ENCODE assay signal across 9 mouse cellular contexts in the genomic region with DNA sequence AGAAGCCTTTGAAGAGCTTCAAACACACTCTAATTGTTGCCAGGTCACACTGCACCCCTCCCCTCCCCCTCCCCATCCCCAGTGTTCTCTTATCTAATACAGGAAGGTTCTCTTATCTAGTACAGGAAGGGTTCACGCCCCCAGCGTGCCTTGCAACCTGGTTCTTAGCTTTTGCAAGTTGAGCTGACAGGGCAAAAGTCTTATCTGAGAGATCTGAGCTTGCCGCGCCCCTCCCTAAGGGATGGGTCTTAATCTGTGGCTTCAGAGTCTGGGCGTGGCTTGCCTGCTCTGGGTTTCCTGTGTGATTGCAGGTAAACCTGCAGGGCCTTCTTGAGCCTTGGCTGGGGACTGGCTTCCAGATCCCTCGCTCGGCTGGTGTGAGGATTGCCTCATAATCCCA. TPM values are rescaled to one million over a fixed set of nuclear protein-coding genes. Genes with fewer than 3 reads are reported as not detected.
DNase-seq lines count a peak whose midpoint lies in the region.
"Had no signal": no experiment of that assay in that cellular context is flagged by ENCODE, and none has a peak within 500 bp of the region (broad histone marks: within the 10 kb centered on the region; RNA-seq: fewer than 3 reads in every experiment).

No protein-coding gene starts in this region.

- WGBS in large intestine, adult 2 months, result 26% methylated on average over 7 of the region's 7 CpGs

- peak; percentile 58 for DNase-seq in adrenal gland, postnatal 14 days
- DNase-seq in adrenal gland, adult 18-20 months (ENCODE audit: low spot score in 2 of 2), result no peak
- peak; percentile 94 for DNase-seq in CD4-positive, CD25-positive, alpha-beta regulatory T cell, adult 2 months (ENCODE audit: low read depth, low spot score)
- peak; percentile 62 for DNase-seq in large intestine, adult 2 months (ENCODE audit: low read depth, low spot score)
- DNase-seq in naive thymus-derived CD4-positive, alpha-beta T cell, adult 2 months (ENCODE audit: low read depth), result peak; percentile 94
- no peak for DNase-seq in ovary, adult 18-20 months (ENCODE audit: low spot score)
- DNase-seq in gastrocnemius, adult 8-10 months (ENCODE audit: low spot score in 2 of 2), result no peak
- no peak for DNase-seq in right cerebral cortex, adult 18-20 months
- DNase-seq: kidney, postnatal 14 days had no signal

RNA-seq across cellular contexts. Expression of a gene that starts 9.2 kb away (rescaled TPM):
- total RNA-seq in adrenal gland, postnatal 14 days (2021), result 31.7 and 43.0 TPM in 2 replicates
- 10 to 100 TPM; 36.9 to 56.2 TPM for total RNA-seq in adrenal gland, adult 18-20 months (2021)
- polyA plus RNA-seq in large intestine, adult 2 months (2012; rRNA removed), result 37.3 and 41.0 TPM in 2 replicates
- total RNA-seq in gastrocnemius, adult 8-10 months (2022), result 10 to 100 TPM in 2 of 4 experiments, 1 to 10 TPM in 2; 7.4 to 13.8 (median 10.0) TPM

Comparison
In these comparisons a context has a peak if more than half of its experiments do, and no peak if none do; other contexts are left out.
1. DNase-seq: peak in adrenal gland, postnatal 14 days (single experiment), CD4-positive, CD25-positive, alpha-beta regulatory T cell, adult 2 months (single experiment), large intestine, adult 2 months (single experiment) and naive thymus-derived CD4-positive, alpha-beta T cell, adult 2 months (single experiment); none in adrenal gland, adult 18-20 months (0 of 2), ovary, adult 18-20 months (single experiment), gastrocnemius, adult 8-10 months (0 of 2) and right cerebral cortex, adult 18-20 months (single experiment).